Mouse (Mus musculus) embryonic facial prominence, embryonic 10.5 days (tissue): Measurements from ENCODE around the gene Trpt1. TPM values are rescaled to one million over a fixed set of nuclear protein-coding genes. Genes with fewer than 3 reads are reported as not detected.
A peak's percentile ranks its signal among the peaks of the same experiment; 100 is the strongest.

Source experiments
- DNase-seq: peaks from one replicate; pipeline ENCODE4 v3.0.0-alpha.2; 2017; ENCODE audit warnings: low spot score
- H3K27ac ChIP-seq: fragments of 300-500 bp; sonication (generic); replicated peaks from 2 replicates; pipeline ENCODE4 v1.5.1; 2016; ENCODE audit warnings: mild to moderate bottlenecking
- H3K27me3 ChIP-seq: fragments of 300-500 bp; sonication (generic); replicated peaks from 2 replicates; pipeline ENCODE4 v1.6.1; 2016; ENCODE audit warnings: low read depth, mild to moderate bottlenecking; ENCODE audit not compliant: poor library complexity, severe bottlenecking
- H3K36me3 ChIP-seq: fragments of 300-500 bp; sonication (generic); replicated peaks from 2 replicates; pipeline ENCODE4 v1.6.1; 2016; ENCODE audit warnings: mild to moderate bottlenecking, moderate library complexity
- H3K4me1 ChIP-seq: fragments of 300-500 bp; sonication (generic); 2 replicates; pipeline ENCODE4 v1.6.1; 2016
- H3K4me3 ChIP-seq: fragments of 300-500 bp; sonication (generic); 2 replicates; pipeline ENCODE4 v1.5.1; 2016; ENCODE audit warnings: mild to moderate bottlenecking, moderate library complexity
- H3K9me3 ChIP-seq: fragments of 300-500 bp; sonication (generic); 2 replicates; pipeline ENCODE4 v1.6.1; 2016; ENCODE audit warnings: mild to moderate bottlenecking
- WGBS: fragments of 180-500 bp; shearing (Covaris S2); methylation state at CpG from one replicate; pipeline ENCODE4 v1.1.7; 2016; 5-methylcytosine and 5-hydroxymethylcytosine counted together
- polyA plus RNA-seq: library from polyadenylated mRNA; unstranded; fragments of >200 nt; fragmentation: Nextera tagmentation; extraction: Ambion mirVana; gene quantifications from 2 replicates; pipeline ENCODE4 v1.2.1, GENCODE M21; 2016

Gene Trpt1
- 8.3 and 8.8 TPM in 2 replicates for polyA plus RNA-seq

GRCm38 (mm10) chr19:6996006-6996405 lies at the start of gene Trpt1, which contains the start of gene Nudt22:
Trpt1 (plus strand) TSS chr19:6996131.
Nudt22 (minus strand) TSS chr19:6996117.
- H3K27ac ChIP-seq = peak within 1 kb of the TSS; percentile 85
- peak within 1 kb of the TSS; percentile 71 for H3K4me3 ChIP-seq
- peaks cover 56% of the 10 kb centered on the region for H3K4me1 ChIP-seq
- peaks cover 32% of the 10 kb centered on the region for H3K36me3 ChIP-seq
- under 1% methylated on average over 24 of the region's 24 CpGs for WGBS
- no peaks in the 10 kb centered on the region for H3K9me3 ChIP-seq
- peak; percentile 92 for DNase-seq
- H3K27me3 ChIP-seq = no peaks in the 10 kb centered on the region

- H3K4me1 ChIP-seq = peaks cover 32% of the 10 kb centered on the region
- 50% methylated on average over 4 of the region's 4 CpGs for WGBS
Observed at GRCm38 (mm10) chr19:6947742-6948141, 48.2 kb upstream of the Trpt1 start.

GRCm38 (mm10) chr19:6948186-6948585 lies 47.7 kb upstream of the Trpt1 start:
- Histone ChIP-seq H3K4me1 (peaks cover 32% of the 10 kb centered on the region), H3K27ac (no peak overlapping the region), H3K27me3 (no peaks in the 10 kb centered on the region), H3K9me3 (no peaks in the 10 kb centered on the region), H3K4me3 (no peak overlapping the region), H3K36me3 (peaks cover 24% of the 10 kb centered on the region)
- WGBS = 83% methylated on average over 4 of the region's 4 CpGs
- no peak for DNase-seq

More at GRCm38 (mm10) chr19:6947742-6948141, 48.2 kb upstream of the Trpt1 start:
- Histone ChIP-seq H3K27me3 (no peaks in the 10 kb centered on the region), H3K27ac (no peak overlapping the region), H3K9me3 (no peaks in the 10 kb centered on the region), H3K4me3 (no peak overlapping the region), H3K36me3 (peaks cover 24% of the 10 kb centered on the region)
- DNase-seq = no peak

DNA sequence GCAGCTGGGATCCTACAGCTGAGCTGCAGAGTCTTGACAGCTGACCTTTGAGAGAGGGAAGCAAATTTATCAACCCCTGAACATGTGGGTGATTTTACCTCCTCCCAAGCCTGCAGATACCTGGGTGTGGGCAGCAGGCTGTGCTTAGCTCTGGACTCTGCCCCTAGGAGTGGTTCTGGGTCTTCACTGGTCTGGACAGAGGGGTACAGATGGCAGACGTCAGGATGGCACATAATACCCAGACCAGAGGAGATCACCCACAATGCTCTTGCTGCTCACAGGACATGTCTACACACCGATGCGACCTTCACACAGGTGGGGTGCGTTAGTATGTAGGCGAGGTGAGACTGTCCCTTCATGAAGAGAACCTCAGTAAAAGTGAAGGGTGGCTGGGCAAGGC lies 46.4 kb upstream of the Trpt1 start:
- Histone ChIP-seq H3K27ac (peak overlapping the region; percentile 93), H3K9me3 (no peaks in the 10 kb centered on the region), H3K36me3 (peaks cover 35% of the 10 kb centered on the region), H3K4me3 (peak overlapping the region; percentile 70), H3K27me3 (no peaks in the 10 kb centered on the region), H3K4me1 (peaks cover 32% of the 10 kb centered on the region)
- DNase-seq = no peak
- 92% methylated on average over 5 of the region's 5 CpGs for WGBS

GRCm38 (mm10) chr19:6949951-6950350 lies 46.0 kb upstream of the Trpt1 start:
- Histone ChIP-seq H3K4me3 (peak overlapping the region; percentile 70), H3K36me3 (peaks cover 36% of the 10 kb centered on the region), H3K27me3 (no peaks in the 10 kb centered on the region), H3K4me1 (peaks cover 32% of the 10 kb centered on the region), H3K9me3 (no peaks in the 10 kb centered on the region), H3K27ac (peak overlapping the region; percentile 93)
- WGBS = 65% methylated on average over 5 of the region's 5 CpGs
- DNase-seq = no peak

DNA sequence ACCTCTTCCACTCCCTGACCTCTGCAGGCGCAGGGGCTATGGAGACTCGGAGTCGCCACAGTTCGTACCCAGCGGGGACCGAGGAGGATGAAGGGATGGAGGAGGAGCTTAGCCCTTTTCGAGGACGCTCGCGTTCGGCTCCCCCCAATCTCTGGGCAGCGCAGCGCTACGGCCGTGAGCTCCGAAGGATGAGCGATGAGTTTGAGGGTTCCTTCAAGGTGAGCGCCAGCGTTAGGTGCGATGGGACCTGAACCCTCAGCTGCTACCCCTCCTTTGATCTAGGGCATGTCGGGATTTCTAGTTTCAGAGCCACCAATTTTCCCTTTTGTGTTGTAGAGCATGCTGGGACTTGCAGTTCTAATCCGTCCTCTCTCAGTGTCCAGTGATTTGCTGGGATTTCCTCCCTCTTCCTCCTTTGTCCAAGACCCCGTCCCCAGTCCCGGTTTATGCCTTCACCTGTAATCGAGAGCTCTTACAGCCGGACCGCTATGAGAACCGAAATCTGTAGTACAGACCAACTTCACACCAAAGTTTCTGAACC lies 45.2 kb upstream of the Trpt1 start:
- DNase-seq = peak; percentile 75
- H3K9me3 ChIP-seq = no peaks in the 10 kb centered on the region
- peaks cover 32% of the 10 kb centered on the region for H3K4me1 ChIP-seq
- WGBS = under 1% methylated on average over 28 of the region's 28 CpGs
- peak overlapping the region; percentile 70 for H3K4me3 ChIP-seq
- H3K27ac ChIP-seq = peak overlapping the region; percentile 93
- no peaks in the 10 kb centered on the region for H3K27me3 ChIP-seq
- H3K36me3 ChIP-seq = peaks cover 36% of the 10 kb centered on the region

DNA sequence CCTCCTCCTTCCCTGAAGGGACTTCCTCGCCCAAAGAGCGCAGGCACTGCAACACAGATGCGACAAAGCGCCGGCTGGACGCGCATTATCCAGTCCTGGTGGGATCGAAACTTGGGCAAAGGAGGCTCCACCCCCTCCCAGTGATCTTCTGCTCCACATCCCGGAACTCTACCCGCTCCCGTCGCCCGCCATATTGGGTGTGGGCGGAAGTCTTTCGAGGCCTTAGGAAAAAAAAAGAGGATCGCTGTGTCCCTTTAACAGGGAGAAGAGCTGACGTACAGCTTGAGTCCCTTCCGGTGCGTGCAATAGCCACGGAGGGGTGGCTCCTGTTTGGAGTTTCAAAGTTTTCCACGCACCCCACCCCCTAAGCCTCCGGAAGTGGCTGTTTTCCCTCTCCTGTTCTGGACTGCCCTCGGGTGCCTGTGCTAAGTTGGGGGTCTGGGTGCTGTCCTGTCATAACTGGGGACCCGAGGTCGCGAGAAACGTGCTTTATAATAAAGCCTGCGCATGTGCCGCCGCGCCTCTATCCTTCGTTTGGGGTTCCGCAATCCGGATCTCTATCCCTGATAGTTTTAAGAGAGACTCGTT lies 44.5 kb upstream of the Trpt1 start:
- no peaks in the 10 kb centered on the region for H3K9me3 ChIP-seq
- peak overlapping the region; percentile 70 for H3K4me3 ChIP-seq
- no peaks in the 10 kb centered on the region for H3K27me3 ChIP-seq
- WGBS = under 1% methylated on average over 35 of the region's 35 CpGs
- H3K4me1 ChIP-seq = peaks cover 32% of the 10 kb centered on the region
- H3K27ac ChIP-seq = peak overlapping the region; percentile 93
- H3K36me3 ChIP-seq = peaks cover 38% of the 10 kb centered on the region
- DNase-seq = peak; percentile 92

- 2% methylated on average over 31 of the region's 31 CpGs for WGBS
- Histone ChIP-seq H3K27ac (peak overlapping the region; percentile 93), H3K4me1 (peaks cover 32% of the 10 kb centered on the region)
Observed at GRCm38 (mm10) chr19:6951994-6952711, 43.8 kb upstream of the Trpt1 start.

GRCm38 (mm10) chr19:6952712-6953037 lies 43.3 kb upstream of the Trpt1 start:
- Histone ChIP-seq H3K9me3 (no peaks in the 10 kb centered on the region), H3K27me3 (no peaks in the 10 kb centered on the region), H3K36me3 (peaks cover 50% of the 10 kb centered on the region), H3K27ac (peak overlapping the region; percentile 65; the same call in 1 of the 2 replicates), H3K4me1 (peaks cover 32% of the 10 kb centered on the region), H3K4me3 (peak overlapping the region; percentile 70)
- WGBS = 17% methylated on average over 3 of the region's 3 CpGs
- no peak for DNase-seq

More at GRCm38 (mm10) chr19:6951994-6952711, 43.8 kb upstream of the Trpt1 start:
- peak overlapping the region; percentile 70 for H3K4me3 ChIP-seq
- peaks cover 45% of the 10 kb centered on the region for H3K36me3 ChIP-seq
- DNase-seq = peak; percentile 69
- H3K27me3 ChIP-seq = no peaks in the 10 kb centered on the region
- no peaks in the 10 kb centered on the region for H3K9me3 ChIP-seq

DNA sequence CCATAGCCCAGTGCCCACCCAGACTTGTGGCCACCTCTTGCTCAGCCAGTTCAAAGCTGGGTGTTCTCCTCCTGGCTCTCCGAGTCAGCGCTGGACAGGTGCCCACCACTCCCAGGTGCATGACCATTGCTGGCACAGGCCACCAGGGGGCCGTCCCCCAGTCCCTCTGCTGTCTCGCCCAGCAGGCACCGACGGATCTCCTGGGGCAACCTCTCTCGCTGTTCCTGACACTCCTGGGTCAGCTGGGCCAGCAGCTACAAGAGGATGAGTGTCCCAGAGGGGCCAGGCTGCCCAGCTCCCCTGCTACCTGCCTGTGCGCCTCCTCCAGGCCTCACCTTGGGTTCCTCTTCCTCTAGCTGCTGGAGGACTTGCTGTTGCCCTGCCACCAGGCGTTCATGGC lies 41.9 kb upstream of the Trpt1 start:
- Histone ChIP-seq H3K9me3 (no peaks in the 10 kb centered on the region), H3K36me3 (peaks cover 62% of the 10 kb centered on the region), H3K27me3 (no peaks in the 10 kb centered on the region), H3K27ac (no peak overlapping the region), H3K4me3 (no peak overlapping the region), H3K4me1 (peaks cover 32% of the 10 kb centered on the region)
- WGBS = 69% methylated on average over 9 of the region's 9 CpGs
- peak; percentile 57 for DNase-seq

- H3K36me3 ChIP-seq = peaks cover 69% of the 10 kb centered on the region
- no peak for DNase-seq
Observed at GRCm38 (mm10) chr19:6955424-6955823, 40.5 kb upstream of the Trpt1 start.

GRCm38 (mm10) chr19:6956461-6956860 lies 39.5 kb upstream of the Trpt1 start:
- Histone ChIP-seq H3K36me3 (peaks cover 77% of the 10 kb centered on the region), H3K27ac (no peak overlapping the region)
- 78% methylated on average over 10 of the region's 10 CpGs for WGBS

More at GRCm38 (mm10) chr19:6955424-6955823, 40.5 kb upstream of the Trpt1 start:
- Histone ChIP-seq H3K4me1 (peaks cover 19% of the 10 kb centered on the region), H3K9me3 (no peaks in the 10 kb centered on the region), H3K27me3 (no peaks in the 10 kb centered on the region), H3K4me3 (0 out of 2 replicates have a peak overlapping the region, but pooled peaks have one; percentile 1), H3K27ac (no peak overlapping the region; the same call in 1 of the 2 replicates)
- WGBS = 87% methylated on average over 7 of the region's 7 CpGs

More at GRCm38 (mm10) chr19:6956461-6956860, 39.5 kb upstream of the Trpt1 start:
- H3K27me3 ChIP-seq = no peaks in the 10 kb centered on the region
- no peak overlapping the region for H3K4me3 ChIP-seq
- no peak for DNase-seq
- peaks cover 16% of the 10 kb centered on the region for H3K4me1 ChIP-seq
- H3K9me3 ChIP-seq = no peaks in the 10 kb centered on the region
